Mouse (Mus musculus): ENCODE data around the gene Ppp1r9a. TPM values are rescaled to one million over a fixed set of nuclear protein-coding genes. Genes with fewer than 3 reads are reported as not detected.

Ppp1r9a gene
- polyA plus RNA-seq, 1 experiment = 1.1 TPM

DNA sequence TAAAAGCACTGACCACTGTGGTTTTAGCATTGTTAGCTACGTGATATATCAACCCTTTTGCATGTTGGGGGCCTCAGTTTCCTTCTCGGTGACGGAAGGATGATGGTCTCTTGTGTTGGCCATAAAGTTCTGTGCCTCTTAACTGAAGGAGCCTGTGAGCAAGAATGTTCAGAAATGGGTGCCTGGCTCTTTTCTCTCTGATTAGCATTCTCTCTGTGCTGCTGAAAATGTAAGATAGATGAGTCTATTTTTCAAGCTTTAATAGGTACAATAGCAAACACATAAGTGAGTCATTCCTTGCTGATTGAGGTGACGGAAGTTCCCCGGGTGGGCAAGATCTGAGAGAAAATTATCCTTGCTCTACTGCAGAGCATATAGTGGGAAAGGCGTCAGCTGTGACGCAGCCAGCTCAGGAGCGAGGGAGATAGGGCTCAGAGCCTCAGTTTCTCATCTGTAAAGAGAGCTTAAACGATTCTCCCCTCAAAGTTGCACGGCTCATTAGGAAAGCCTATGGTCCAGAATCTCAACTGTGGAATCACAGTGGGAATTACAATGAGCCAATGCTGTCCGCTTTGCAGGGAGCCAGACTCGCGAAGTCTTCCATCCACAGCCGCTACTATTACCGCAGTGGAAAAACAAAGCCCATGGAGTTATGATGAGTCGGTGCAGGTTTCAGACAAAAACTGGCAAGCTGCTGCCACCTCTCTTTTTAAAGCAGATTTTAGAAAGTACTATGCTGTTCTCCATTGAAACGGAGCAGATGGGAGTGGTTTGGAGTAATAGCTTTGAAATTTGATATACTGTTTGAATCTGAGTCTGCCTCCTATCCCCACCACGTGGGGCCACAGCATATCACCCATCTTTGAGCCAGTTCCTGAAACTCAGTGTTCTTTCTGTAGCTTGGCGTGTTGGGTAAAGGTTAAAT, 275.5 kb downstream of the Ppp1r9a start:
- no peaks in the 10 kb centered on the region for H3K4me1 ChIP-seq (ENCODE audit: control insufficient read depth, insufficient read depth, insufficient read length, low read length)
- 67% methylated on average over 19 of the region's 19 CpGs for WGBS
- no peak overlapping the region for H3K27ac ChIP-seq (ENCODE audit: insufficient read depth, low read depth, low read length)
- no peaks in the 10 kb centered on the region for H3K36me3 ChIP-seq (ENCODE audit: control insufficient read depth, insufficient read depth, low read length)
- H3K4me3 ChIP-seq (ENCODE audit: low read depth, low read length) = no peak overlapping the region
- TF ChIP-seq POLR2A (IDR thresholded peaks at IDR 0.05; ENCODE audit: low read depth, low read length) = no peak
- TF ChIP-seq CTCF (IDR thresholded peaks at IDR 0.05; ENCODE audit: extremely low read depth, insufficient read length, insufficient replicate concordance, low read depth, low read length) = no peak
- no peaks in the 10 kb centered on the region for H3K27me3 ChIP-seq (ENCODE audit: control insufficient read depth, insufficient read depth, low read length)

DNA sequence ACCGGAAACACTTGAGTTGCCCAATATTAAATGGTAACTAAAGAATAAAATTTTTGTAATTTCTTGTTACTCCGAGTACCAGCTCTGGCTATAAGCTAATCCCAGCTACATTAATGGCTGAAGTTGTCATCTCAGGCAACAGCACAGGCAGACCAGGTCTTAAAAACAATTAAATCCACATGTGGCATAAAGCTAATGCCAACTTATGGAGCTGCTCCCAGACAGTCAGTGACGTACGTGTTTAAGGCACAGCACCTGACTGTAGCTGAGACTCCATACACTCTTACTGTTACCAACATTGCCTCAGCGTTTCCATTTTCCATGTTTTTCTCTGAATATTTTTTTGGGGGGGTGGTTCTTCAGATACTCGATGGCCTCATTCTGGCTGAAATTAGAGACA, 276.5 kb downstream of the Ppp1r9a start:
- H3K27ac ChIP-seq (ENCODE audit: insufficient read depth, low read depth, low read length) = no peak overlapping the region
- H3K4me3 ChIP-seq (ENCODE audit: low read depth, low read length) = no peak overlapping the region
- 88% methylated on average over 6 of the region's 6 CpGs for WGBS
- H3K4me1 ChIP-seq (ENCODE audit: control insufficient read depth, insufficient read depth, insufficient read length, low read length) = no peaks in the 10 kb centered on the region
- no peaks in the 10 kb centered on the region for H3K27me3 ChIP-seq (ENCODE audit: control insufficient read depth, insufficient read depth, low read length)
- H3K36me3 ChIP-seq (ENCODE audit: control insufficient read depth, insufficient read depth, low read length) = no peaks in the 10 kb centered on the region
- TF ChIP-seq POLR2A (IDR thresholded peaks at IDR 0.05; ENCODE audit: low read depth, low read length) (no peak), CTCF (IDR thresholded peaks at IDR 0.05; ENCODE audit: extremely low read depth, insufficient read length, insufficient replicate concordance, low read depth, low read length) (no peak)

DNA sequence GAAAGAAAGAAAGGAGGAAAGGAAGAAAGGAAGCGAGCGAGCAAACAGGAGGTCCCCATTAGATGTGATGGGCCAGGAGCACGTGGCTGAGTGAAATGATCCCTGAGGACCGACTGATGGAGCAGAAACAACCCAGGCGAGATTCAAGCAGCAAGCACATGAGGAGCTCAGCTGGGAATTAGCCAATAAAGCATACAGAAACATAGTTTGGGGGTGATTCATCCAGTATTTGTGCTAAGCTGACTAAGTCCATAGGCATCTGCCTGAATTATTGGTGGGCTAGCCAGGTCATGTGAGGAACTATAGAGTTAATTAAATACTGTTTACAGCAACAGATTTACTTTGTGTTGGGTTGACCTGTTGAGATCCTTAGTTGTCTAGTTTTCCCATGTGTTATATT, 277.9 kb downstream of the Ppp1r9a start:
- TF ChIP-seq POLR2A (IDR thresholded peaks at IDR 0.05; ENCODE audit: low read depth, low read length) (no peak), CTCF (IDR thresholded peaks at IDR 0.05; ENCODE audit: extremely low read depth, insufficient read length, insufficient replicate concordance, low read depth, low read length) (no peak)
- 74% methylated on average over 5 of the region's 5 CpGs for WGBS
- H3K36me3 ChIP-seq (ENCODE audit: control insufficient read depth, insufficient read depth, low read length) = no peaks in the 10 kb centered on the region
- no peak overlapping the region for H3K4me3 ChIP-seq (ENCODE audit: low read depth, low read length)
- H3K27me3 ChIP-seq (ENCODE audit: control insufficient read depth, insufficient read depth, low read length) = no peaks in the 10 kb centered on the region
- no peak overlapping the region for H3K27ac ChIP-seq (ENCODE audit: insufficient read depth, low read depth, low read length)
- no peaks in the 10 kb centered on the region for H3K4me1 ChIP-seq (ENCODE audit: control insufficient read depth, insufficient read depth, insufficient read length, low read length)

DNA sequence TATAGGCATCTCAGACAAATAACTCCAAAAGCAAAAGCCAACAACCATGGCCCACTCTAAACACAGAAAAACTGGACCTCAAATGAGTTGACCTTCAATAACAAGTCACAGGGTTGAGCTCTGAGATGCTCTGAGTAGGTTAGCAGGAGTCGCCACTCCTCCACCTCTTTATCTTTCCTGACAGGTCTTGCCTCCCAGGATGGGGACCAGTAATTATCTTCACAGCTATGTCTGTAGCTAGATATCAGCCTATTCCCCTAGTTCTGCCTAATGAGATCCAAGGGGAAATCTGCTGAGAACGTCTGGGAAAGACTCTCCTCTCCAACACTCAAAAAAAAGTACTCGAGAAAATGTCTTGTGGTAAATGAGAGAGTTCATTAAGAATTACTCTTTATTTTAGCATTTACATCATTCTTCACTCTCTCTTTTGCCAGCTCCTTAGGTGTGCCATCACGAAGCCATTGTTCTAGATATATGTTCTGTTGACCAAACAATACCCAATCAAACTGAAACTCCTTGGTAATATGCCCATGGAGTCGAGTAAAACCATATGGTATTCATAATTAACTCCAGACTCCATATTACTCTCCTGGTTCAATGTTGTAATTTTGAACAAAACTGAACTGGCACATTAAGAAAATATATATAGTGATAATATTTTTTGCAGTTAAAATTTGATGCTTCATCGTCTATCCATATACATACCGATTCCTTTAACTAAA, 283.7 kb downstream of the Ppp1r9a start:
- Histone ChIP-seq H3K36me3 (ENCODE audit: control insufficient read depth, insufficient read depth, low read length) (no peaks in the 10 kb centered on the region), H3K4me3 (ENCODE audit: low read depth, low read length) (no peak overlapping the region), H3K4me1 (ENCODE audit: control insufficient read depth, insufficient read depth, insufficient read length, low read length) (no peaks in the 10 kb centered on the region), H3K27me3 (ENCODE audit: control insufficient read depth, insufficient read depth, low read length) (no peaks in the 10 kb centered on the region), H3K27ac (ENCODE audit: insufficient read depth, low read depth, low read length) (no peak overlapping the region)
- WGBS = 80% methylated on average over 7 of the region's 7 CpGs
- TF ChIP-seq POLR2A (IDR thresholded peaks at IDR 0.05; ENCODE audit: low read depth, low read length) (no peak), CTCF (IDR thresholded peaks at IDR 0.05; ENCODE audit: extremely low read depth, insufficient read length, insufficient replicate concordance, low read depth, low read length) (no peak)

DNA sequence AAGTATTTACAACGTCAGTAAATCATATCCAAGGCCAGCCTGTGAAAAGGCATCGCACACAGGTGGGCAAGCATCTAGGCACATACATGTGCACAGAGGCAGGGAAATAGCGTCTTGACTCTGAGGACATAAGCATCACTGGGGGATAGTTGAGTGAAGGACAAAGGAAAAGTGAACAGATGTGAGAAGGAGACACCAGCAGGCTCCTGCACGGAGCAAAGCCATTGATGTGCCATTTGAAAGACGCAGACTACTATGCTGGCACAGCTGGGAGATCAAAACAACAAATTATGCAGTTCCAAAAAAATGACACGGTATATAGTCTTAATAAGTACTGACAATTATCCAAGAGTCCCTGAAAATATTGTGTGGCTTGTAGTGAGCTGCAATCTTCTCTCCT, 284.9 kb downstream of the Ppp1r9a start:
- Histone ChIP-seq H3K4me1 (ENCODE audit: control insufficient read depth, insufficient read depth, insufficient read length, low read length) (no peaks in the 10 kb centered on the region), H3K4me3 (ENCODE audit: low read depth, low read length) (no peak overlapping the region), H3K27me3 (ENCODE audit: control insufficient read depth, insufficient read depth, low read length) (no peaks in the 10 kb centered on the region), H3K36me3 (ENCODE audit: control insufficient read depth, insufficient read depth, low read length) (no peaks in the 10 kb centered on the region), H3K27ac (ENCODE audit: insufficient read depth, low read depth, low read length) (no peak overlapping the region)
- TF ChIP-seq CTCF (IDR thresholded peaks at IDR 0.05; ENCODE audit: extremely low read depth, insufficient read length, insufficient replicate concordance, low read depth, low read length) (no peak), POLR2A (IDR thresholded peaks at IDR 0.05; ENCODE audit: low read depth, low read length) (no peak)
- 83% methylated on average over 6 of the region's 6 CpGs for WGBS

DNA sequence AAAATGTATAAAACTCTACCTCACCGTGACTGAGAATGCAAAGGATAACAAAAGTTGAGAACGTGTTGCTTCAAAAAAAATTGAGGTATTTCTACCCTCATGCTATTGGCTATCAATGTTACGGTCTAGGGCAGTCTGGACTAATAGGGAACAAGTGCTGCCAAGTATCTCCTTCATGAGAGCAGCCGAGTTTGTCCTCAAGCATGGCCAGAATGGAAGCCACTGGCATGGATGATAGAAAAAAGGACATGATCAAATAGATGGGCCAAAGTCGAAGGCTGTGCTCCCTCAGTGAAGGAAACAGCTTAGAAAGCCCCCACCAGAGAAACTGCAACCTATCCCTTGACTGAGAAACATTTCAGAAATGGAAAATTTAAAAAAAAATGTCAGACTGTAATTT, 285.3 kb downstream of the Ppp1r9a start:
- no peak overlapping the region for H3K27ac ChIP-seq (ENCODE audit: insufficient read depth, low read depth, low read length)
- 80% methylated on average over 5 of the region's 5 CpGs for WGBS
- no peak for TF ChIP-seq CTCF (IDR thresholded peaks at IDR 0.05; ENCODE audit: extremely low read depth, insufficient read length, insufficient replicate concordance, low read depth, low read length)
- TF ChIP-seq POLR2A (IDR thresholded peaks at IDR 0.05; ENCODE audit: low read depth, low read length) = no peak
- no peak overlapping the region for H3K4me3 ChIP-seq (ENCODE audit: low read depth, low read length)
- no peaks in the 10 kb centered on the region for H3K27me3 ChIP-seq (ENCODE audit: control insufficient read depth, insufficient read depth, low read length)
- H3K4me1 ChIP-seq (ENCODE audit: control insufficient read depth, insufficient read depth, insufficient read length, low read length) = no peaks in the 10 kb centered on the region
- no peaks in the 10 kb centered on the region for H3K36me3 ChIP-seq (ENCODE audit: control insufficient read depth, insufficient read depth, low read length)

DNA sequence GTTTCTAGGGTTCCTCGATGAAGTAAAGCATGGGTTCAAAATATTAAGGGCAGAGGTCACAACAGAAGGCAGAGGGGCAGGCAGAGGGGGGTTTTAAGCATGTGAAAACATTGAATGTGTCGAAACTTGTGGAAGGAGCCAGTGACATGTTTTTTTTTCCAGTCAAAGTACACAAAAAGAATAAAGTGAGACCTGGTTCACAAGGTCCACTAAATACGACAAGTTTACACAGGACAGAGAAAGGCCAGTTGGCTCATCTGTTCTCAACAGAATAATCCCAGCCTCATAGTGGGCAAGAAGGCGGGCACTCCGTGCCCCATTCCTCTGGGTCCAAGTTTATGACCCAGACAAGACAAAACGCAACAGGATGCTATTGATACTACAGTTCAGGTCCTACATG, 286.2 kb downstream of the Ppp1r9a start:
- Histone ChIP-seq H3K36me3 (ENCODE audit: control insufficient read depth, insufficient read depth, low read length) (no peaks in the 10 kb centered on the region), H3K4me1 (ENCODE audit: control insufficient read depth, insufficient read depth, insufficient read length, low read length) (no peaks in the 10 kb centered on the region), H3K27ac (ENCODE audit: insufficient read depth, low read depth, low read length) (no peak overlapping the region), H3K4me3 (ENCODE audit: low read depth, low read length) (no peak overlapping the region), H3K27me3 (ENCODE audit: control insufficient read depth, insufficient read depth, low read length) (no peaks in the 10 kb centered on the region)
- TF ChIP-seq CTCF (IDR thresholded peaks at IDR 0.05; ENCODE audit: extremely low read depth, insufficient read length, insufficient replicate concordance, low read depth, low read length) (no peak), POLR2A (IDR thresholded peaks at IDR 0.05; ENCODE audit: low read depth, low read length) (no peak)
- 63% methylated on average over 6 of the region's 6 CpGs for WGBS
